Mouse (Mus musculus): ENCODE results near the gene Prox1. TPM values are rescaled to one million over a fixed set of nuclear protein-coding genes. Genes with fewer than 3 reads are reported as not detected.
A peak's percentile ranks its signal among the peaks of the same experiment; 100 is the strongest.

Gene Prox1
- polyA plus RNA-seq, 1 experiment from 2014 or later: 13.9 TPM

DNA sequence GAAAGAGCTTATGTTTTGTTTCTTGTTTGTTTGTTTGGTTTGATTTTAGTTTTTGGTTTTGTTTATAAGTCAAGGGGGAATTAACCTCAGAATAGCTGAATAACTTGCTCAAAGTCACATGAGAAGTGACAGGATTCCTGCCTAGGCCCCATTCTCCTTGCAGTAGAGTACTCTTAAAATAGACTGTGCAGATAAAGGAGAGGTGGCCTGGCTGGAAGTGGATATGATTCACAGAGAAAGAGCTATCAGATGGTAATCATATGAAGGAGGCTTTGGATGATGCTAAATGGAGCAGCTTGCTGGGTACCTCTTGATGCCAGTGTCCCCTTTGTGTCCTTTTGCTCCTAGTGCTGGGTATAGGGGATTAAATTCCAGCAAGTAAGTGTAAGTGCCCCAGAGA lies 26.1 kb downstream of the Prox1 start:
- no peak overlapping the region for H3K4me3 ChIP-seq (ENCODE audit: low read depth, low read length)
- H3K4me1 ChIP-seq (ENCODE audit: control insufficient read depth, insufficient read depth, low read length): peaks cover 32% of the 10 kb centered on the region
- H3K27ac ChIP-seq (ENCODE audit: low read depth, low read length): no peak overlapping the region
- no peak overlapping the region for H3K4me2 ChIP-seq (ENCODE audit: low read depth)
- DNase-seq (ENCODE audit: low spot score) (no peak), ATAC-seq (ENCODE audit: insufficient read depth, low FRiP score, low TSS enrichment) (no peak)
- no peaks in the 10 kb centered on the region for H3K9me3 ChIP-seq (ENCODE audit: control insufficient read depth, low read length)
- H3K27me3 ChIP-seq (ENCODE audit: control insufficient read depth, insufficient read depth, low read length): no peaks in the 10 kb centered on the region
- H3K9ac ChIP-seq (ENCODE audit: low read length): no peak overlapping the region
- H3K36me3 ChIP-seq (ENCODE audit: control insufficient read depth, insufficient read depth, low read length): no peaks in the 10 kb centered on the region

DNA sequence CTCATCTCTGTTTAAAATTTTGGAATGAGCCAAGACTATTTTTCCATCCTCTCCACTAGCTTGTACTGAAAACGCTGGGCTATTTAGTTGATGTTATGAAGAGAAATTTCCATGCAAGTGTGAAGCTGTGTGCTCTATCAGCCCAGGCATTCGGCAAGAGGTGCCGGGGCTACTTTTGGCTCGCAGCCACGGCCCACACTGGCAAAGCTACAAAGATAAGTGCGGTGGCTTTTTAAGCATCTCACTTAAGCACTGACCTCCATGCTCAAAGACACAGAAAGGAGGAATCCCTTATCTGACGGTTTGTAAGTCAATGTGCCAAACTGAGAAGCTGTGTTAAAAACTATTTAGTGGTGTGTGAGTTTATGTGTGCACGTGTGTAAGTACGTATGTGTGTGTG lies 26.9 kb downstream of the Prox1 start:
- no peaks in the 10 kb centered on the region for H3K27me3 ChIP-seq (ENCODE audit: control insufficient read depth, insufficient read depth, low read length)
- H3K36me3 ChIP-seq (ENCODE audit: control insufficient read depth, insufficient read depth, low read length): no peaks in the 10 kb centered on the region
- no peak overlapping the region for H3K9ac ChIP-seq (ENCODE audit: low read length)
- DNase-seq (ENCODE audit: low spot score): no peak
- ATAC-seq (ENCODE audit: insufficient read depth, low FRiP score, low TSS enrichment): no peak
- H3K4me2 ChIP-seq (ENCODE audit: low read depth): no peak overlapping the region
- H3K4me1 ChIP-seq (ENCODE audit: control insufficient read depth, insufficient read depth, low read length): peaks cover 29% of the 10 kb centered on the region
- H3K4me3 ChIP-seq (ENCODE audit: low read depth, low read length): no peak overlapping the region
- H3K27ac ChIP-seq (ENCODE audit: low read depth, low read length): no peak overlapping the region
- 93% methylated on average over 9 of the region's 9 CpGs for WGBS
- H3K9me3 ChIP-seq (ENCODE audit: control insufficient read depth, low read length): no peaks in the 10 kb centered on the region

DNA sequence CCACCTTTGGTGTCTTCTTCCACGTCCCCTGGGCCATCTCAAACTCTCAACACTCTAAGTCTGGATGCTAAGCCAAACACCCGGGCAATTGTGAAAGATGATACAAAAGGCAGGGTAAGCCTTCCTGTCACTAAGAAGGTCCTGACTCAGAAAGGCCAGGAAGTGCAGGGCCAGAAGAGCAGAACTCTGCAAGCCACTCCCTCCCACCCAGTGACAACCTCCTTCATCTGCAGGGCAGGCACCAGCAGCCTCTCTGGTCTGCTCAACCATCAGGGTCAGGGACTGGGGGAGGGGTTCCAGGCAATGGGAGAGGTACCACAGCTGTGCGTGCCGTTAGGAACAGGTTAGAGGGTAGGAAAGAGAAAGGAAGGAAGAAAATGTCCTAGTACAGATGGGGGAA lies 27.9 kb downstream of the Prox1 start:
- H3K27ac ChIP-seq (ENCODE audit: low read depth, low read length): no peak overlapping the region
- no peak for DNase-seq (ENCODE audit: low spot score)
- H3K9ac ChIP-seq (ENCODE audit: low read length): no peak overlapping the region
- H3K4me2 ChIP-seq (ENCODE audit: low read depth): no peak overlapping the region
- H3K9me3 ChIP-seq (ENCODE audit: control insufficient read depth, low read length): no peaks in the 10 kb centered on the region
- no peaks in the 10 kb centered on the region for H3K36me3 ChIP-seq (ENCODE audit: control insufficient read depth, insufficient read depth, low read length)
- H3K4me3 ChIP-seq (ENCODE audit: low read depth, low read length): no peak overlapping the region
- H3K27me3 ChIP-seq (ENCODE audit: control insufficient read depth, insufficient read depth, low read length): no peaks in the 10 kb centered on the region
- no peak for ATAC-seq (ENCODE audit: insufficient read depth, low FRiP score, low TSS enrichment)
- peaks cover 24% of the 10 kb centered on the region for H3K4me1 ChIP-seq (ENCODE audit: control insufficient read depth, insufficient read depth, low read length)
- WGBS: 52% methylated on average over 4 of the region's 4 CpGs

DNA sequence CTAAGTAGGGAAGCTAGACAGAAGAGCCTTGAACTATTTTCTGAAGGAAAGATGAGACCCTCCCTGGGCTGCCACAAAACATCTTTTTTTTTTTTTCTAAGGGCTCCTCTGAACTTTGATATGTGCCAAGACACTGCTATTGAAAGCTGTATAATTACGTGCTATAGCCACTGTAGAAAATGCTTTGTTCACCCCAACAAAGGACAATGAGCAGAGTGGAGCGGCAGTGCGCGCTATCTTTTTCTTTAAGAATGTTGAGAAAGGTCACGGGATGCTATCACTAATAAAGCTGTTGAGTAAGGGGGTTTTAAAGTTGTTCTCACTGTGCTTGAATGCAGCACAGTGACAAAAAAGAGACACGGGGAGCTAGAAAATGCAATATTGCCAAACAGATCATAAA lies 30.0 kb downstream of the Prox1 start:
- ATAC-seq (ENCODE audit: insufficient read depth, low FRiP score, low TSS enrichment) (no peak), DNase-seq (ENCODE audit: low spot score) (no peak)
- H3K9ac ChIP-seq (ENCODE audit: low read length): no peak overlapping the region
- H3K4me2 ChIP-seq (ENCODE audit: low read depth): no peak overlapping the region
- no peaks in the 10 kb centered on the region for H3K36me3 ChIP-seq (ENCODE audit: control insufficient read depth, insufficient read depth, low read length)
- no peaks in the 10 kb centered on the region for H3K9me3 ChIP-seq (ENCODE audit: control insufficient read depth, low read length)
- no peak overlapping the region for H3K4me3 ChIP-seq (ENCODE audit: low read depth, low read length)
- H3K4me1 ChIP-seq (ENCODE audit: control insufficient read depth, insufficient read depth, low read length): peaks cover 24% of the 10 kb centered on the region
- 28% methylated on average over 6 of the region's 6 CpGs for WGBS
- no peaks in the 10 kb centered on the region for H3K27me3 ChIP-seq (ENCODE audit: control insufficient read depth, insufficient read depth, low read length)
- no peak overlapping the region for H3K27ac ChIP-seq (ENCODE audit: low read depth, low read length)

GRCm38 (mm10) chr1:190139711-190140405 lies 30.7 kb downstream of the Prox1 start:
- Histone ChIP-seq H3K9me3 (ENCODE audit: control insufficient read depth, low read length) (no peaks in the 10 kb centered on the region), H3K4me1 (ENCODE audit: control insufficient read depth, insufficient read depth, low read length) (peaks cover 24% of the 10 kb centered on the region), H3K4me3 (ENCODE audit: low read depth, low read length) (no peak overlapping the region), H3K36me3 (ENCODE audit: control insufficient read depth, insufficient read depth, low read length) (no peaks in the 10 kb centered on the region), H3K27ac (ENCODE audit: low read depth, low read length) (no peak overlapping the region), H3K27me3 (ENCODE audit: control insufficient read depth, insufficient read depth, low read length) (no peaks in the 10 kb centered on the region), H3K4me2 (ENCODE audit: low read depth) (no peak overlapping the region), H3K9ac (ENCODE audit: low read length) (no peak overlapping the region)
- DNase-seq (ENCODE audit: low spot score): no peak
- ATAC-seq (ENCODE audit: insufficient read depth, low FRiP score, low TSS enrichment): no peak
- WGBS: 48% methylated on average over 13 of the region's 13 CpGs

GRCm38 (mm10) chr1:190137943-190138342 lies 32.6 kb downstream of the Prox1 start:
- ATAC-seq (ENCODE audit: insufficient read depth, low FRiP score, low TSS enrichment): peak; percentile 49

DNA sequence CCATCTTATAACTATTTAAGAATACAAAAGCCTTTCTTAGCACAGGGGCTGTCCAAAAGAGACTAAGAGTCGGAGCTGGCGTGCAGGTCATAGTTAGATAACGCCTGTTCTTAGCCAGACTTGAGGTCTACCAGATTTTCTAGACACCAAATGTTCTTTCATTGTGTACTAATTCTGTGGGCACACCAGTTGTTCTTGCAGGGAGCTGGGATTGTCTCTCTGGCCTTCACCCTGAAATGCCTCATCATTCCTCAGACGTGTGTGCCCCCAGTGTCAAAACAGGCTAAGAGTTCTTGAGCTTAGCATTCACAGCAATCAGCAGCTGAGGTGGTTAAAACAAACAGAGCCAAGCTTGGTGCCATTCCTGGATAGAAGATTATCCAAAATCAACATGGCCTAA lies 37.6 kb downstream of the Prox1 start:
- no peak for DNase-seq (ENCODE audit: low spot score)
- ATAC-seq (ENCODE audit: insufficient read depth, low FRiP score, low TSS enrichment): no peak
- H3K36me3 ChIP-seq (ENCODE audit: control insufficient read depth, insufficient read depth, low read length): no peaks in the 10 kb centered on the region
- no peak overlapping the region for H3K4me2 ChIP-seq (ENCODE audit: low read depth)
- H3K9me3 ChIP-seq (ENCODE audit: control insufficient read depth, low read length): no peaks in the 10 kb centered on the region
- peaks cover 15% of the 10 kb centered on the region for H3K4me1 ChIP-seq (ENCODE audit: control insufficient read depth, insufficient read depth, low read length)
- no peak overlapping the region for H3K9ac ChIP-seq (ENCODE audit: low read length)
- no peak overlapping the region for H3K27ac ChIP-seq (ENCODE audit: low read depth, low read length)
- H3K4me3 ChIP-seq (ENCODE audit: low read depth, low read length): no peak overlapping the region
- 66% methylated on average over 4 of the region's 4 CpGs for WGBS
- H3K27me3 ChIP-seq (ENCODE audit: control insufficient read depth, insufficient read depth, low read length): no peaks in the 10 kb centered on the region

More at GRCm38 (mm10) chr1:190137943-190138342, 32.6 kb downstream of the Prox1 start:
- Histone ChIP-seq H3K4me1 (ENCODE audit: control insufficient read depth, insufficient read depth, low read length) (peaks cover 24% of the 10 kb centered on the region), H3K27ac (ENCODE audit: low read depth, low read length) (peak overlapping the region; percentile 47; the same call in 1 of the 2 replicates), H3K36me3 (ENCODE audit: control insufficient read depth, insufficient read depth, low read length) (no peaks in the 10 kb centered on the region), H3K9ac (ENCODE audit: low read length) (no peak overlapping the region), H3K27me3 (ENCODE audit: control insufficient read depth, insufficient read depth, low read length) (no peaks in the 10 kb centered on the region), H3K4me3 (ENCODE audit: low read depth, low read length) (no peak overlapping the region), H3K4me2 (ENCODE audit: low read depth) (no peak overlapping the region), H3K9me3 (ENCODE audit: control insufficient read depth, low read length) (no peaks in the 10 kb centered on the region)
- WGBS: 75% methylated on average over 10 of the region's 10 CpGs
- no peak for DNase-seq (ENCODE audit: low spot score)

DNA sequence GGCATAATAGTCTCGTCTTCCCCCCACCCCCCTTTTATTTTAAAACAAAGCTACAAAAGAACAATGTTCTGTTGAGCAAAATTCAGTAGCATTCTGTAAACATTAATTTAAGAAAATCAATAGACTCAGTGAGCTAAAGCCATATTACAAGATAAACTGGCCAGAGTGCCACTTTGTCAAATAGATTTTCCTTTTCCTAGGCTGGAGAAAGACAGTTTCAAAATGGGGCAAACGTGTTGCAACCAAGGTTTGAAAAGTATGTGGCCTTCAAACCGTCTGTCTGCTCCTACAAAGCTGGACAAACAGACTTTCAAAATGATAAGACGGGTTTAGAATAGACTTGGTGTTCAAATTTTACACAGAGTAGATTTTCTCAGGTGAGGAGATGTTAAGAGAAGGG lies 39.6 kb downstream of the Prox1 start:
- Histone ChIP-seq H3K27me3 (ENCODE audit: control insufficient read depth, insufficient read depth, low read length) (no peaks in the 10 kb centered on the region), H3K9ac (ENCODE audit: low read length) (no peak overlapping the region), H3K4me1 (ENCODE audit: control insufficient read depth, insufficient read depth, low read length) (peaks cover 24% of the 10 kb centered on the region), H3K36me3 (ENCODE audit: control insufficient read depth, insufficient read depth, low read length) (no peaks in the 10 kb centered on the region), H3K4me3 (ENCODE audit: low read depth, low read length) (no peak overlapping the region), H3K4me2 (ENCODE audit: low read depth) (no peak overlapping the region), H3K9me3 (ENCODE audit: control insufficient read depth, low read length) (no peaks in the 10 kb centered on the region), H3K27ac (ENCODE audit: low read depth, low read length) (no peak overlapping the region)
- ATAC-seq (ENCODE audit: insufficient read depth, low FRiP score, low TSS enrichment) (no peak), DNase-seq (ENCODE audit: low spot score) (no peak)
- 67% methylated on average over 4 of the region's 4 CpGs for WGBS

DNA sequence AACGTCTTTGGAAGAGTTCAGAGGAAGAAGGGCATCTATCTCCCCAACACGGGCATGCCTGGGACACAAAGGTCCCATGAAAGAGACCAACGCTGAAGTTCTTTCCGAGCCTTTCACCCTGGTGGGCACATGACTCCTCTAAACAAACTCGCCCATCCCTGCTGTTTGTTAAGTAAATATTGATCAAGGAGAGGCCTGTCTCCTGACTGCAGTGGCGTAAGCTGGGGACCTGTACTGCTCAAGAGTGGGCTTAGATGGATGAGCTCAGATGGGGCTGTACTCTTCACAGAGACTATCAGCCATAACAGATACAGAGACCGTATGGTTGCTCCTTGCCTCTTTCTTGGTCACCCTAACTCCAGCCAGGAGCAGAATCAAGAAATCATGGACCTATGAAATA lies 41.0 kb downstream of the Prox1 start:
- no peak overlapping the region for H3K4me3 ChIP-seq (ENCODE audit: low read depth, low read length)
- WGBS: 27% methylated on average over 7 of the region's 7 CpGs
- H3K27ac ChIP-seq (ENCODE audit: low read depth, low read length): no peak overlapping the region
- no peaks in the 10 kb centered on the region for H3K27me3 ChIP-seq (ENCODE audit: control insufficient read depth, insufficient read depth, low read length)
- H3K9ac ChIP-seq (ENCODE audit: low read length): no peak overlapping the region
- H3K4me1 ChIP-seq (ENCODE audit: control insufficient read depth, insufficient read depth, low read length): peaks cover 24% of the 10 kb centered on the region
- no peaks in the 10 kb centered on the region for H3K36me3 ChIP-seq (ENCODE audit: control insufficient read depth, insufficient read depth, low read length)
- ATAC-seq (ENCODE audit: insufficient read depth, low FRiP score, low TSS enrichment): no peak
- H3K4me2 ChIP-seq (ENCODE audit: low read depth): no peak overlapping the region
- no peak for DNase-seq (ENCODE audit: low spot score)
- H3K9me3 ChIP-seq (ENCODE audit: control insufficient read depth, low read length): no peaks in the 10 kb centered on the region

Data from neural tube, embryonic 11.5 days (tissue).